Mouse (Mus musculus) hindbrain, embryonic 16.5 days (tissue): Measurements from ENCODE around the gene Mras. TPM values are rescaled to one million over a fixed set of nuclear protein-coding genes. Genes with fewer than 3 reads are reported as not detected.

Experiments
- ATAC-seq: fragments of 200-750 bp; cut with Nextera tagmentation; 2 replicates; pipeline ENCODE4 v1.8.0; 2017; ENCODE audit warnings: moderate TSS enrichment, moderate library complexity
- H3K27ac ChIP-seq: fragments of 300-500 bp; sonication (generic); 2 replicates; pipeline ENCODE4 v1.5.1; 2014; ENCODE audit warnings: low read depth, mild to moderate bottlenecking, control low read depth, low read length, moderate library complexity
- H3K27me3 ChIP-seq: fragments of 300-500 bp; sonication (generic); replicated peaks from 2 replicates; pipeline ENCODE4 v1.6.1; 2014; ENCODE audit warnings: low read length; ENCODE audit not compliant: control insufficient read depth, insufficient read depth
- H3K36me3 ChIP-seq: fragments of 300-500 bp; sonication (generic); 2 replicates; pipeline ENCODE4 v1.6.1; 2014; ENCODE audit warnings: mild to moderate bottlenecking, low read length, moderate library complexity, mixed read lengths; ENCODE audit not compliant: control insufficient read depth, insufficient read depth
- H3K4me1 ChIP-seq: fragments of 300-500 bp; sonication (generic); 2 replicates; pipeline ENCODE4 v1.6.1; 2014; ENCODE audit warnings: low read depth, low read length; ENCODE audit not compliant: control insufficient read depth, insufficient read depth
- H3K4me2 ChIP-seq: fragments of 300-500 bp; sonication (generic); 2 replicates; pipeline ENCODE4 v1.6.1; 2014; ENCODE audit warnings: mild to moderate bottlenecking, low read length, control low read depth, moderate library complexity
- H3K4me3 ChIP-seq: fragments of 300-500 bp; sonication (generic); 2 replicates; pipeline ENCODE4 v1.5.1; 2014; ENCODE audit warnings: mild to moderate bottlenecking, low read length, control low read depth, moderate library complexity
- H3K9ac ChIP-seq: fragments of 300-500 bp; sonication (generic); 2 replicates; pipeline ENCODE4 v1.6.1; 2014; ENCODE audit warnings: low read depth, mild to moderate bottlenecking, control low read depth, low read length, moderate library complexity
- H3K9me3 ChIP-seq: fragments of 300-500 bp; sonication (generic); 2 replicates; pipeline ENCODE4 v1.6.1; 2014; ENCODE audit warnings: mild to moderate bottlenecking, low read length, moderate library complexity; ENCODE audit not compliant: control insufficient read depth
- WGBS: fragments of 180-500 bp; shearing (Covaris S2); extraction: QIAGEN DNeasy Blood & Tissue Kit; methylation state at CpG from one replicate; pipeline ENCODE4 v1.1.7; 2014; 5-methylcytosine and 5-hydroxymethylcytosine counted together
- polyA plus RNA-seq: library from polyadenylated mRNA; unstranded; fragments of >200 nt; fragmentation: Nextera tagmentation; extraction: Ambion mirVana; gene quantifications from 2 replicates; pipeline ENCODE4 v1.2.1, GENCODE M21; 2015

Gene Mras
- polyA plus RNA-seq, 1 experiment from 2014 or later = 53.4 TPM

GRCm38 (mm10) chr9:99340126-99340525 lies 97.1 kb downstream of the Mras start:
- Histone ChIP-seq H3K9me3 (no peaks in the 10 kb centered on the region), H3K9ac (no peak overlapping the region), H3K27me3 (no peaks in the 10 kb centered on the region), H3K4me3 (no peak overlapping the region), H3K4me1 (peaks cover 1% of the 10 kb centered on the region), H3K36me3 (no peaks in the 10 kb centered on the region), H3K4me2 (no peak overlapping the region), H3K27ac (no peak overlapping the region)
- WGBS = 70% methylated on average over 12 of the region's 12 CpGs
- no peak for ATAC-seq

- 80% methylated on average over 1 of the region's 1 CpGs for WGBS
- no peak for ATAC-seq
- H3K4me2 ChIP-seq = no peak overlapping the region
These were observed 98.0 kb downstream of the Mras start for GRCm38 (mm10) chr9:99339182-99339581.

GRCm38 (mm10) chr9:99338293-99338692 lies 98.9 kb downstream of the Mras start:
- no peaks in the 10 kb centered on the region for H3K9me3 ChIP-seq
- WGBS = 91% methylated on average over 1 of the region's 1 CpGs

More at GRCm38 (mm10) chr9:99339182-99339581, 98.0 kb downstream of the Mras start:
- H3K27me3 ChIP-seq = no peaks in the 10 kb centered on the region
- no peak overlapping the region for H3K4me3 ChIP-seq
- H3K9ac ChIP-seq = no peak overlapping the region
- no peak overlapping the region for H3K27ac ChIP-seq
- H3K9me3 ChIP-seq = no peaks in the 10 kb centered on the region
- no peaks in the 10 kb centered on the region for H3K36me3 ChIP-seq
- no peaks in the 10 kb centered on the region for H3K4me1 ChIP-seq

GRCm38 (mm10) chr9:99336538-99336937 lies 100.6 kb downstream of the Mras start:
- Histone ChIP-seq H3K27ac (no peak overlapping the region), H3K27me3 (no peaks in the 10 kb centered on the region), H3K4me2 (no peak overlapping the region), H3K9me3 (no peaks in the 10 kb centered on the region), H3K4me3 (no peak overlapping the region), H3K9ac (no peak overlapping the region), H3K4me1 (no peaks in the 10 kb centered on the region), H3K36me3 (no peaks in the 10 kb centered on the region)
- ATAC-seq = no peak
- WGBS = 97% methylated on average over 4 of the region's 4 CpGs

More at GRCm38 (mm10) chr9:99338293-99338692, 98.9 kb downstream of the Mras start:
- no peak overlapping the region for H3K27ac ChIP-seq
- H3K9ac ChIP-seq = no peak overlapping the region
- ATAC-seq = no peak
- no peaks in the 10 kb centered on the region for H3K27me3 ChIP-seq
- no peaks in the 10 kb centered on the region for H3K4me1 ChIP-seq
- H3K4me2 ChIP-seq = no peak overlapping the region
- H3K4me3 ChIP-seq = no peak overlapping the region
- H3K36me3 ChIP-seq = no peaks in the 10 kb centered on the region

Other genes with a start within 250 kb of the Mras start
- not detected in 2 replicates for gene Faiml, start 200.1 kb downstream of the Mras start, polyA plus RNA-seq
- 50.7 and 55.3 TPM in 2 replicates for gene Cep70, start 194.0 kb downstream of the Mras start, polyA plus RNA-seq
- 0.76 and 0.93 TPM in 2 replicates for gene Esyt3, start 78.8 kb downstream of the Mras start, polyA plus RNA-seq
- 0.73 and 1.0 TPM in 2 replicates for gene Nme9, start 14.1 kb upstream of the Mras start, polyA plus RNA-seq
- 75.1 and 78.0 TPM in 2 replicates for gene Armc8, start 131.5 kb upstream of the Mras start, polyA plus RNA-seq
- 23.7 and 25.4 TPM in 2 replicates for gene Dbr1, start 138.4 kb upstream of the Mras start, polyA plus RNA-seq
- not detected in 2 replicates for gene A4gnt, start 175.1 kb upstream of the Mras start, polyA plus RNA-seq
- 10.0 and 10.2 TPM in 2 replicates for gene Dzip1l, start 192.1 kb upstream of the Mras start, polyA plus RNA-seq